Mouse (Mus musculus): Measurements from ENCODE around the gene Serp1. TPM values are rescaled to one million over a fixed set of nuclear protein-coding genes. Genes with fewer than 3 reads are reported as not detected.
"Not testable (repeated sequence)": the region's sequence is repeated elsewhere in the genome, so short reads cannot be mapped to it uniquely, and the experiment has no call there.

The Serp1 gene
- polyA plus RNA-seq, 1 experiment, result 28.0 TPM

GRCm38 (mm10) chr3:58487121-58487520 is 38.6 kb downstream of the Serp1 start:
- TF ChIP-seq CTCF (IDR thresholded peaks at IDR 0.05; ENCODE audit: control insufficient read depth, insufficient read depth, insufficient replicate concordance, low read depth, low read length), result no peak
- no peak for TF ChIP-seq POLR2A (IDR thresholded peaks at IDR 0.05; ENCODE audit: control insufficient read depth, low read depth, low read length)
- Histone ChIP-seq H3K4me3 (ENCODE audit: control insufficient read depth, low read depth, low read length) (no peak overlapping the region), H3K36me3 (ENCODE audit: control insufficient read depth, insufficient read depth, low read length) (no peaks in the 10 kb centered on the region), H3K27ac (ENCODE audit: control insufficient read depth, insufficient read depth, low read depth, low read length) (no peak overlapping the region), H3K27me3 (ENCODE audit: control insufficient read depth, insufficient read depth, low read length) (no peaks in the 10 kb centered on the region), H3K4me1 (ENCODE audit: control insufficient read depth, insufficient read depth, low read length) (peaks cover 2% of the 10 kb centered on the region; the same call in 1 of the 2 replicates)

DNA sequence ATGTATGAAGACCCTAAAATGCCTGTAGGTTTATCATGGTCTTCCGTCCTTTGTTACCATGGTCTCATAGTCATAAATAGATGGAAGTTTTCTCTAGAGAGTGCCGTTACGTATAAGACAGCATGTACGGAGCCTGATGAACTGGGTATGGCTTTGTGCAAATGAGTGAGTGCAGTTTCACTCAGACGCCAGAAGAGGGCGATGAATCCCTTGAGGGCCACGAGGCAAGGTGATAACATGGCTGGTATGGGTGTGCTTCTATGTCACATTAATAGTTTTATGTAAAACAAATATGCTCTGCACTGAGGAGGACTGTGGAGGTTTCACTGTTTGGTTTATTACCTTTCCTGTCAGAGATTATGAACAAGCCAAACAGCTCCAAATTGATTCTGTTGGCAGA is 39.8 kb downstream of the Serp1 start:
- Histone ChIP-seq H3K4me3 (ENCODE audit: control insufficient read depth, low read depth, low read length) (no peak overlapping the region), H3K27ac (ENCODE audit: control insufficient read depth, insufficient read depth, low read depth, low read length) (no peak overlapping the region), H3K27me3 (ENCODE audit: control insufficient read depth, insufficient read depth, low read length) (no peaks in the 10 kb centered on the region), H3K36me3 (ENCODE audit: control insufficient read depth, insufficient read depth, low read length) (no peaks in the 10 kb centered on the region), H3K4me1 (ENCODE audit: control insufficient read depth, insufficient read depth, low read length) (peaks cover 1% of the 10 kb centered on the region; the same call in 1 of the 2 replicates)
- TF ChIP-seq CTCF (IDR thresholded peaks at IDR 0.05; ENCODE audit: control insufficient read depth, insufficient read depth, insufficient replicate concordance, low read depth, low read length) (peak; percentile 83; the same call in 1 of the 2 replicates), POLR2A (IDR thresholded peaks at IDR 0.05; ENCODE audit: control insufficient read depth, low read depth, low read length) (no peak)

GRCm38 (mm10) chr3:58478755-58479455 is 46.8 kb downstream of the Serp1 start:
- no peaks in the 10 kb centered on the region for H3K4me1 ChIP-seq (ENCODE audit: control insufficient read depth, insufficient read depth, low read length)
- no peaks in the 10 kb centered on the region for H3K27me3 ChIP-seq (ENCODE audit: control insufficient read depth, insufficient read depth, low read length)
- no peak for TF ChIP-seq POLR2A (IDR thresholded peaks at IDR 0.05; ENCODE audit: control insufficient read depth, low read depth, low read length)
- no peak overlapping the region for H3K4me3 ChIP-seq (ENCODE audit: control insufficient read depth, low read depth, low read length)
- H3K27ac ChIP-seq (ENCODE audit: control insufficient read depth, insufficient read depth, low read depth, low read length), result no peak overlapping the region
- H3K36me3 ChIP-seq (ENCODE audit: control insufficient read depth, insufficient read depth, low read length), result no peaks in the 10 kb centered on the region

GRCm38 (mm10) chr3:58475298-58475697 is 50.4 kb downstream of the Serp1 start:
- not testable (repeated sequence) for H3K27ac ChIP-seq (ENCODE audit: control insufficient read depth, insufficient read depth, low read depth, low read length); H3K27me3 ChIP-seq (ENCODE audit: control insufficient read depth, insufficient read depth, low read length); H3K4me1 ChIP-seq (ENCODE audit: control insufficient read depth, insufficient read depth, low read length); H3K4me3 ChIP-seq (ENCODE audit: control insufficient read depth, low read depth, low read length); H3K36me3 ChIP-seq (ENCODE audit: control insufficient read depth, insufficient read depth, low read length)

Other genes starting within 250 kb of the Serp1 start
- 16.1 and 16.7 TPM in 2 replicates for gene Tsc22d2, start 111.2 kb downstream of the Serp1 start, polyA plus RNA-seq (2012; rRNA removed)
- 3.8 and 4.7 TPM in 2 replicates for gene Eif2a, start 71 bp downstream of the Serp1 start, polyA plus RNA-seq (2012; rRNA removed)
- gene Selenot, start 50.7 kb upstream of the Serp1 start, polyA plus RNA-seq (2012; rRNA removed), result 28.2 and 36.5 TPM in 2 replicates
- gene Erich6, start 111.3 kb upstream of the Serp1 start, polyA plus RNA-seq (2012; rRNA removed), result 42.8 and 45.1 TPM in 2 replicates
- 136 and 152 TPM in 2 replicates for gene Siah2, start 166.5 kb upstream of the Serp1 start, polyA plus RNA-seq (2012; rRNA removed)